Mouse (Mus musculus): ENCODE measurements around the gene Slc39a7. TPM values are rescaled to one million over a fixed set of nuclear protein-coding genes. Genes with fewer than 3 reads are reported as not detected.
"Not testable (repeated sequence)": the region's sequence is repeated elsewhere in the genome, so short reads cannot be mapped to it uniquely, and the experiment has no call there.

The Slc39a7 gene
- polyA plus RNA-seq, 1 experiment from 2014 or later: 211 TPM

GRCm38 (mm10) chr17:34022987-34023386 is 8.5 kb downstream of the Slc39a7 start:
- Histone ChIP-seq H3K36me3 (peaks cover 33% of the 10 kb centered on the region), H3K27ac (no peak overlapping the region), H3K4me1 (peaks cover 35% of the 10 kb centered on the region), H3K9ac (no peak overlapping the region), H3K4me3 (replicated peaks) (no peak overlapping the region), H3K9me3 (replicated peaks) (peaks cover 9% of the 10 kb centered on the region), H3K27me3 (no peaks in the 10 kb centered on the region), H3K4me2 (no peak overlapping the region)
- ATAC-seq (replicated peaks; ENCODE audit: low FRiP score): no peak
- WGBS: 98% methylated on average over 20 of the region's 20 CpGs

GRCm38 (mm10) chr17:34022414-34022783 is 9.1 kb downstream of the Slc39a7 start:
- peaks cover 31% of the 10 kb centered on the region for H3K4me1 ChIP-seq
- no peak overlapping the region for H3K4me2 ChIP-seq
- no peak for ATAC-seq (replicated peaks; ENCODE audit: low FRiP score)
- H3K27me3 ChIP-seq: no peaks in the 10 kb centered on the region
- 95% methylated on average over 14 of the region's 14 CpGs for WGBS
- H3K4me3 ChIP-seq (replicated peaks): no peak overlapping the region
- no peak overlapping the region for H3K9ac ChIP-seq
- peaks cover 33% of the 10 kb centered on the region for H3K36me3 ChIP-seq
- H3K9me3 ChIP-seq (replicated peaks): peaks cover 9% of the 10 kb centered on the region
- H3K27ac ChIP-seq: no peak overlapping the region

GRCm38 (mm10) chr17:34021539-34022413 is 9.7 kb downstream of the Slc39a7 start:
- Histone ChIP-seq H3K4me2 (no peak overlapping the region), H3K27ac (no peak overlapping the region), H3K36me3 (peaks cover 33% of the 10 kb centered on the region), H3K4me1 (peaks cover 25% of the 10 kb centered on the region), H3K27me3 (no peaks in the 10 kb centered on the region), H3K4me3 (replicated peaks) (no peak overlapping the region), H3K9me3 (replicated peaks) (peaks cover 9% of the 10 kb centered on the region), H3K9ac (no peak overlapping the region)
- ATAC-seq (replicated peaks; ENCODE audit: low FRiP score): no peak
- 95% methylated on average over 23 of the region's 23 CpGs for WGBS

GRCm38 (mm10) chr17:34013436-34013835 is 18.0 kb downstream of the Slc39a7 start:
- no peaks in the 10 kb centered on the region for H3K27me3 ChIP-seq
- H3K36me3 ChIP-seq: no peaks in the 10 kb centered on the region
- no peaks in the 10 kb centered on the region for H3K9me3 ChIP-seq (replicated peaks)
- ATAC-seq (replicated peaks; ENCODE audit: low FRiP score): no peak
- 92% methylated on average over 8 of the region's 8 CpGs for WGBS
- H3K9ac ChIP-seq: no peak overlapping the region
- H3K4me2 ChIP-seq: no peak overlapping the region
- no peak overlapping the region for H3K4me3 ChIP-seq (replicated peaks)
- H3K27ac ChIP-seq: no peak overlapping the region
- H3K4me1 ChIP-seq: no peaks in the 10 kb centered on the region

- peaks cover 15% of the 10 kb centered on the region for H3K27me3 ChIP-seq
- ATAC-seq (replicated peaks; ENCODE audit: low FRiP score): no peak
- no peak overlapping the region for H3K4me2 ChIP-seq
- H3K4me1 ChIP-seq: no peaks in the 10 kb centered on the region
- 66% methylated on average over 5 of the region's 5 CpGs for WGBS
- H3K9ac ChIP-seq: no peak overlapping the region
- H3K27ac ChIP-seq: no peak overlapping the region
- no peaks in the 10 kb centered on the region for H3K36me3 ChIP-seq
- no peak overlapping the region for H3K4me3 ChIP-seq (replicated peaks)
- no peaks in the 10 kb centered on the region for H3K9me3 ChIP-seq (replicated peaks)
Measured at GRCm38 (mm10) chr17:34010156-34010555, 21.3 kb downstream of the Slc39a7 start.

- H3K36me3 ChIP-seq: no peaks in the 10 kb centered on the region
- H3K4me2 ChIP-seq: no peak overlapping the region
- H3K27ac ChIP-seq: no peak overlapping the region
- H3K9ac ChIP-seq: no peak overlapping the region
- H3K4me1 ChIP-seq: no peaks in the 10 kb centered on the region
- H3K9me3 ChIP-seq (replicated peaks): no peaks in the 10 kb centered on the region
- no peak for ATAC-seq (replicated peaks; ENCODE audit: low FRiP score)
- H3K27me3 ChIP-seq: peaks cover 29% of the 10 kb centered on the region
- 40% methylated on average over 2 of the region's 2 CpGs for WGBS
- no peak overlapping the region for H3K4me3 ChIP-seq (replicated peaks)
Measured at GRCm38 (mm10) chr17:34006570-34006969, 24.9 kb downstream of the Slc39a7 start.

- Histone ChIP-seq H3K4me3 (replicated peaks) (no peak overlapping the region), H3K27me3 (peaks cover 60% of the 10 kb centered on the region), H3K9ac (no peak overlapping the region), H3K36me3 (no peaks in the 10 kb centered on the region), H3K4me1 (peaks cover 15% of the 10 kb centered on the region), H3K9me3 (replicated peaks) (no peaks in the 10 kb centered on the region), H3K27ac (no peak overlapping the region), H3K4me2 (no peak overlapping the region)
- 7% methylated on average over 5 of the region's 5 CpGs for WGBS
- ATAC-seq (replicated peaks; ENCODE audit: low FRiP score): no peak
Measured at GRCm38 (mm10) chr17:34003426-34003825, 28.1 kb downstream of the Slc39a7 start.

- Histone ChIP-seq H3K27me3 (peaks cover 65% of the 10 kb centered on the region), H3K4me2 (peak overlapping the region; percentile 97), H3K4me1 (peaks cover 15% of the 10 kb centered on the region), H3K9ac (0 out of 2 replicates have a peak overlapping the region, but pooled peaks have one; percentile 37)
- not testable (repeated sequence) for H3K27ac ChIP-seq; H3K9me3 ChIP-seq (replicated peaks); H3K4me3 ChIP-seq (replicated peaks); H3K36me3 ChIP-seq; ATAC-seq (replicated peaks; ENCODE audit: low FRiP score)
- WGBS: 67% methylated on average over 2 of the region's 2 CpGs
Measured at GRCm38 (mm10) chr17:34000796-34001195, 30.7 kb downstream of the Slc39a7 start.

GRCm38 (mm10) chr17:34000150-34000537 is 31.3 kb downstream of the Slc39a7 start, which contains the start of gene H2-K1:
TSS of gene H2-K1 (minus strand) at chr17:34000347.
- H3K4me1 ChIP-seq: peaks cover 15% of the 10 kb centered on the region
- H3K4me2 ChIP-seq: peak within 1 kb of the TSS; percentile 97
- peak within 1 kb of the TSS; percentile 37 for H3K9ac ChIP-seq
- no peaks in the 10 kb centered on the region for H3K9me3 ChIP-seq (replicated peaks)
- under 1% methylated on average over 26 of the region's 30 CpGs for WGBS
- no peaks in the 10 kb centered on the region for H3K36me3 ChIP-seq
- H3K27ac ChIP-seq: no peak within 1 kb of the TSS
- H3K4me3 ChIP-seq (replicated peaks): peak within 1 kb of the TSS; percentile 59
- peak; percentile 92 for ATAC-seq (replicated peaks; ENCODE audit: low FRiP score)
- peaks cover 59% of the 10 kb centered on the region for H3K27me3 ChIP-seq

- Histone ChIP-seq H3K27me3 (peaks cover 58% of the 10 kb centered on the region), H3K9me3 (replicated peaks) (no peaks in the 10 kb centered on the region), H3K4me3 (replicated peaks) (peak overlapping the region; percentile 59), H3K27ac (no peak overlapping the region), H3K4me2 (peak overlapping the region; percentile 97), H3K9ac (peak overlapping the region; percentile 37), H3K4me1 (peaks cover 15% of the 10 kb centered on the region), H3K36me3 (no peaks in the 10 kb centered on the region)
- peak; percentile 65 for ATAC-seq (replicated peaks; ENCODE audit: low FRiP score)
- 1% methylated on average over 87 of the region's 87 CpGs for WGBS
Measured at GRCm38 (mm10) chr17:33999341-34000149, 31.9 kb downstream of the Slc39a7 start.

- ATAC-seq (replicated peaks; ENCODE audit: low FRiP score); H3K9ac ChIP-seq; H3K4me3 ChIP-seq (replicated peaks); H3K36me3 ChIP-seq; H3K4me2 ChIP-seq; H3K9me3 ChIP-seq (replicated peaks); H3K27ac ChIP-seq: not testable (repeated sequence)
- 54% methylated on average over 5 of the region's 5 CpGs for WGBS
- H3K4me1 ChIP-seq: peaks cover 15% of the 10 kb centered on the region
- peaks cover 54% of the 10 kb centered on the region for H3K27me3 ChIP-seq
Measured at GRCm38 (mm10) chr17:33998697-33999096, 32.8 kb downstream of the Slc39a7 start.

- not testable (repeated sequence) for H3K9me3 ChIP-seq (replicated peaks); H3K27ac ChIP-seq; H3K4me2 ChIP-seq; H3K9ac ChIP-seq; ATAC-seq (replicated peaks; ENCODE audit: low FRiP score); H3K4me3 ChIP-seq (replicated peaks); H3K36me3 ChIP-seq
- WGBS: 88% methylated on average over 2 of the region's 2 CpGs
- peaks cover 15% of the 10 kb centered on the region for H3K4me1 ChIP-seq
- peaks cover 49% of the 10 kb centered on the region for H3K27me3 ChIP-seq
Measured at GRCm38 (mm10) chr17:33997025-33997424, 34.5 kb downstream of the Slc39a7 start.

Measured in kidney, embryonic 15.5 days (tissue).